Mouse (Mus musculus): ENCODE results near the gene Tmem135.

Gene Tmem135

DNA sequence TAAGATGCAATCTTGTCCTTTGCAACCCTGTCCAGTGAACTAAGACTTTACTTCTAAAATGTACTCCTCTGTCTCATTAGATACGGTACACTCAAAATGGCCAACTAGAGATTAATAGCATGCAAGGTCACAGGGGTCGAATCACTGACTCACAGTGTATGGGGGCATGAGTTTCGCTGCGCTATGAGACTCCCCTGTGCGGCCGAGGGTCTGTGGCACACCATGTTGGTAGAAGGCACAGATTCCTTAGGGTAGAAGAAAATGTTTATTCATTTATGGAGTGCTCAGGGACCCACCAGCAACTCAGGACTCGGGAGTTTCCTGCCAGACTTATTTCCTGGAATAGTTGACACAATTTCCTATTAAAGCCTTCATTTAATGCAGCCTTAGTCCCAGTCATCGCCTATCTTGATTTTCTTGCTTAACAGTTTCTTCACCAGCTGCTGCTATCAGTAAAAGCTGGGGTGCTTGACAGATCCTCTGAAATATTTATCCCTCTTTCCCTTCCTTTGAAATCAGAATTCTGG, 14.2 kb upstream of the Tmem135 start:
- DNase-seq (ENCODE audit: low spot score in 2 of 2): no peak

DNA sequence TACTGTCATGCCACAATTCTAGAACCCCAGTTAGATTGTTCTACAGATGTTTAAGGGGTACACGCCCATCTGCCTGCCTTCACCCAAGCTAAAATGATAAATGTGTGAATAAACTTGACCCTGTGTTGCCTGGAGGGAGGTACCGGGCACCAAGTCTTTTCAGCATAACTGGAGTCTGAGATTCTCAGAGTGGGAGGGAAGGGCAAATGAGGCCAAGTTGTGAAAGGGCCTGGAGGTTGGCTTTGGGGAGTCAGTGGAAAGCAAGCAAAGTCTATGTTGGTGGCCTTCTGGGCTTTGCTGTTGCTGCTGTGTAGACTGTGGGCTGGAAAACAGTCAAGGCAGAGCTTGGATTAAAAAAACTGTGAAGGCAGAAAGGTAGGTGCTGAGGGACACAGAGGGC, 13.7 kb upstream of the Tmem135 start:
- no peak for DNase-seq (ENCODE audit: low spot score in 2 of 2)

DNA sequence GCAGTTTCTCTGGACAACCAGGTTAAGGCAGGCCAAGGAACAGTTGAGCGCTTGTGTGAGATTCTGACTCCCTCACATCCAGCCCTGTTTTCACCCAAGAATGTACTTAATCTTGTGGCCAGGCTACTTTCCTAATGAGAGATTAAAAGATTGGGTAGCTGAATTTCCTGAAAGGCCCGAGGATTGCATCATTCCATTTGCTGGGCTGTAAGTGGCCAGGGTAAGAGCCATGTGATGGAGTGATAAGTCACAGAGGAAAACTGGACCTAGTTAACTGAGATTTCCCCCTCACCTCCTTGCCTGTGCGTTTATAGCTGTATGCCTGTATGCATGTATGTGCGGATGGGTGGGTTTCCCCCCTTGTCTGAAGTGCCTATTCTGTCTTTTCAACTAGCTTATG, 12.0 kb upstream of the Tmem135 start:
- DNase-seq (ENCODE audit: low spot score in 2 of 2): no peak

- no peak for DNase-seq (ENCODE audit: low spot score in 2 of 2)
Observed at GRCm38 (mm10) chr7:89412094-89412493, 8.1 kb upstream of the Tmem135 start.

DNA sequence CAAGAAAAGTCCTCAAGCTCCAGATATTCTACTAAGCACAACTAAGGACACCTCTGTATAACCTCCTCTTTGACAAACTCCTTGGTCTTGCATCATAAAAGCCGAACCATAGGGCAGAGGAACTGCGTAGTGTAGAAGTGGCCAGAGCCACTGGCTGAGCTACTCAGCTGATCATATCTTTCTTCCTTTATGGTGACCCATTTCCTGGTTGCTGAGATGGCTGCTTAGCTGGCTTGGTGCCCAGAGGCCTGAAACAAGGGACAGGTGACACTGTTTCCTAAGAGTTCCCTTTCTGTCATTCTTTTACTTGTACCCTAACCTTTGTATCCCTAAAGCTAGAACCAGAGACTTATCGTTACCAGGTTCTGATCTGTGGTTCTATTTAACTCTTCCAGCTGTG, 7.3 kb upstream of the Tmem135 start:
- DNase-seq (ENCODE audit: low spot score in 2 of 2): no peak

GRCm38 (mm10) chr7:89410294-89410693, 6.3 kb upstream of the Tmem135 start:
- DNase-seq (ENCODE audit: low spot score in 2 of 2): no peak

- DNase-seq (ENCODE audit: low spot score in 2 of 2): no peak
Observed at GRCm38 (mm10) chr7:89407006-89407940, 3.3 kb upstream of the Tmem135 start.

DNA sequence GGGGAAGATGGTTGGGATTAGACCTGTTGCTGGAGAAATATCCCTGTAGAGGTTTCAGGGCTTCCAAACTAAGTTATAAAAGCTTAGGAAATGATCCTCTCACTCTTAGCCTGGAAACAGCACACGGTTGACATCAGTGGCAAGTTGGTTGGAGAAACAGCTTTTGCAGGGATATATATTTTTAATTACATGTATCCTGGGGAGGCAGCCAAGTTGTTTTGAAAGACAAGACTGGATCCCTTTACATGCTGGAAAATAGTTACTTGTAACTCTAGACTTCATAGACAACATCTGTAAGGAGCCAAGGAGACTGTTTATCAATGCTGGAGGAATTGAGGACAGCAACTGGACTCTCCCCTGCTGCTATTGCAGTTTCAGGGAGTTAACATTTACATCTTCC, 2.0 kb upstream of the Tmem135 start:
- DNase-seq (ENCODE audit: low spot score in 2 of 2): no peak

DNA sequence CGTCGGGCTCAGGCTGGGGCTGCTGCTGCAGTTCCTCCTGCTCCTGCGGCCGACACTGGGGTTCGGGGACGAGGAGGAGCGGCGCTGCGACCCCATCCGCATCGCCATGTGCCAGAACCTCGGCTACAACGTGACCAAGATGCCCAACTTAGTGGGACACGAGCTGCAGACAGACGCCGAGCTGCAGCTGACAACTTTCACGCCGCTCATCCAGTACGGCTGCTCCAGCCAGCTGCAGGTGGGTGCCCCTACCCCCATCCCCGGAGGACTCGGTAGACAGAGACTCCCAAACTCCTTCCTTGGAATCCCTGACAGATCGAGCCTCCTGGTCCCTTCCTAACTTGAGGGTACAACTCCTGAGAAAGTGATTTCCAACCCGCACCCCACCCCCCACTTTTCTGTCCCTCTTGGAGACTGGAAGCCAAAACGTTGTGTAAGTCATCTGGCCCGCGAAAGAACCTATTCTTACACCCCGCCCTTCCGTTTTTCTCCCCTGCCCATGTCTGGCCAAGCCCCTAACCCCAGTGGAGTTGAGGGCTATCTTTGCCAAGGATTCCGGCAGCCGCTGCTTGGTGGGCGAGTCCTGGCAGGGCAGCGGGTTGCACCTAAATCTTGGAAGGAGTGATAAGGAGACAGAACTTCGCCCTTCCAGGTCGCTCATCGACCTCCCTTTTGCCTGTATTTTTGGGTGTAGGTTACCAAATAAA, 865 bp upstream of the Tmem135 start:
- peak; percentile 21 to 26 for DNase-seq (ENCODE audit: low spot score in 2 of 2)

- peak; percentile 31 to 46 for DNase-seq (ENCODE audit: low spot score in 2 of 2)
Observed at GRCm38 (mm10) chr7:89403053-89403972, 709 bp downstream of the Tmem135 start.

- DNase-seq (ENCODE audit: low spot score in 2 of 2): no peak
Observed at GRCm38 (mm10) chr7:89401936-89402335, 2.1 kb downstream of the Tmem135 start.

DNA sequence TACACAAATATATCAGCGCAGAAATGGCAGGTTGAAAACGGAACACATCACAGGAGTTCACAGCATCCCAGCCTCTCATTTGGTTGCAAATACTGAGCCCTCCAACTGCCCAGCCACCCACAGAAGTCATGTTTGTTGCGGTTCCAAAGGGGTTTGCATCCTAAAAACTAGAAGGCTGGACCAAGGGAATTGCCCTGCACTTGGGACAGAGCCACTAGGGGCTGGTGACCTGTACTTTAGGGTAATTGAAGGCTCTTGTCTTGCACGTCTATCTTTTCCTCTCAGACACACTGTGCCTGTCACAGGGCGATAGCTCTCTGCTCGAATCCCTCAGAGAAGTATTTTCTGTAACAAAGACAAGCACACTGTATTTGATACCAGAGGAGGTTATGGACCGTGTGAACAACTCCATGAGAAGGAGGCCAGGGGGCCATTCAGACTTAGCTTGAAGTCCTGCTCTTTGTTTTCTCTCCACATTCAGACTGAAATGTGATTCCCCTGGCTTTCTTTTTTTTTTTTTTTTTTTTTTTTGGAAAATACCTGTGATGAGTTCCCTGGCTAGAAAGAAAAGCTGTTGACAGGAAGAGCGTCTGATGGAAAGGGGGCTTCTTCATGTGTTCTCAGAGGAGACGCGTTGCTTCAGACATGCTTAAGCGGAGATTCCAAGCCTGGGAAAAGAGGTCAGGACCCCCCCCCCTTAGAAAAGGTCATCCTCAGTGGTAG, 2.7 kb downstream of the Tmem135 start:
- no peak for DNase-seq (ENCODE audit: low spot score in 2 of 2)

DNA sequence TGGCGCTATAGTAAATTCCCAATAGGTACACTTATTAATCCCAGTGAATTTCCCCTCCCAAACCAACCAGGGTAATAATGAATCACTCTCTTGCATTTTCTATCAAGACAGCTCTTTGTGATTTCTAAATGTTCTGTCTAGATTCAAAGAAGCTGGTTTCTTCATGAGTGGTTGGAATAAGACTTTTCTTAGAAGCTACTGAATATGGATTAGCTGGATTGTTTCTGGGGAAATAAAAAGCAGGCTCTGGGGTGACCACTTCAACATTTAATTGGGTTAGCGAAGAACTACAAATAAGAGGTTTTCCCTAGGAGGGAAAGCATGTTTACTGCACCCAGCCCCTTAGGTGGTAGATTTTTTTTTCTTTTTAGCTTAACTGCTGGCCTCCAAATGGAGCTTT, 3.3 kb downstream of the Tmem135 start:
- no peak for DNase-seq (ENCODE audit: low spot score in 2 of 2)

DNA sequence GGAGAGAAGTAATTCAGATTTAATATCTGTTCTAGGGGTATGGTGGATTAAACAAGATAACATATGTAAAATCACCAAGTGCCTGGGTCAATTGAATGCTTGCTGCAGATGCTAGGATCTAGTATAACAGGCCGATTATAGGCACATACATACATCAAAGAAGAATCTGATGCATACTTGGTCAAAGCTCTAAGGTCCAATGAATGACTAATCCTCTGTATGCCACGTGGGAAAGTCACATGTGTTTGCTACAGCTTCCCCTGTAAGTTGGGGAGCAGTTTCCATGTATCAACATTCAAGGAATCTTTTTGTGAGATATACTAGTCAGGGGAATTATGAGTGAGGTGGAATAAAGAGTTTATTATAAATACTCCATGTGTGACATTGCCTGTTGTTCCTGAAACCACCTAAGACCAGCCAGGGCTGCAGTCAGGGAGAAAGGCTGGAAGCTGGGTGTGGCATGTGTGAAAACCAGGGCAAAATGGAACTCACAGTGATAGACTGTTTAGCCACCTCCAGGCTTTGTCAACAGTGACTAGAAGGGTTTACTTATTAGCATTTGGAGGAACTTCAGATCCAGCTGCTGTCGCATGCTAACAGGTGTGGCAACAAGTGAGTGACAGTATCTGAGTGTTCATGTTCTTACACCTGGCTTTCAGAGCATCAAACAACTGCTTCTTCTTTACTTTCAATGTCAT, 6.0 kb downstream of the Tmem135 start:
- DNase-seq (ENCODE audit: low spot score in 2 of 2): no peak

GRCm38 (mm10) chr7:89396386-89396785, 7.6 kb downstream of the Tmem135 start:
- DNase-seq (ENCODE audit: low spot score in 2 of 2): no peak

- DNase-seq (ENCODE audit: low spot score in 2 of 2): no peak
Observed at GRCm38 (mm10) chr7:89395399-89395798, 8.6 kb downstream of the Tmem135 start.

DNA sequence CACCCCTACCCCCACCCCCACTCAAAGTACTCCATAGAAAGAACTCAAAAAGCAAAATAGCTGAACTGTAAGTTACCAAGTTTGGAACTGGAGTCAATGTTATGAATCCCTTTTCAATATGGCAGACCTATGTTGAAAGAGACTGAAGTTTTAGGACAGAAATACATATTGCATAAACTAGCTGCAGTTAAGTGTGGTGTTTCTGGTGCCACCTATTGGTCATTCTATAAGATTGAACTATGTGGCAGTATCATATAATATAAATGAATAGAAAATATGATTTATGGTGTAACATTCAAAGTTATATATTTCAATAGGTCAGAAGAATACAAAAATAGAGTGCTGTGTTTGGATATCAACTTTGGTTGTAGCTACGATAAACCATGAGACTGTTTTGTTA, 11.2 kb downstream of the Tmem135 start:
- DNase-seq (ENCODE audit: low spot score in 2 of 2): no peak

DNA sequence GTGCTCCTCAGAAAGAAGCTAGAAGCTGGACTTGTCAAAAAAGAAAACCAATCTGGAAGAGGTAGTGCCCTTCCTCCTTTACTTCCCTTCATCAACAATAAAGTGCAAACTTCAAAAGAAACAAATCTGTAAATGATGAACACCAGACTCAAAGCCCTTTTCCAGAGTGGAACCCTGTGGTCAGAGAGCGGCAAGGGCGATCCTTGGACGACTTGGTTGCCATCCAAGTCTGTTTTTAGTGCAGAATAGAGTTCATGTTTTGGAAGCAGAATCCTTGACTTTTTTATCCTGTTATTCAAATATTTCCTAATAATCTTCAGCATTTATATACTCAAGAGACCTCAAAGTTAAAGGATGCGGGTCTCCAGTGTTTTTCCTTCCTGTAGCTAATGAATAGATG, 11.6 kb downstream of the Tmem135 start:
- DNase-seq (ENCODE audit: low spot score in 2 of 2): no peak

DNA sequence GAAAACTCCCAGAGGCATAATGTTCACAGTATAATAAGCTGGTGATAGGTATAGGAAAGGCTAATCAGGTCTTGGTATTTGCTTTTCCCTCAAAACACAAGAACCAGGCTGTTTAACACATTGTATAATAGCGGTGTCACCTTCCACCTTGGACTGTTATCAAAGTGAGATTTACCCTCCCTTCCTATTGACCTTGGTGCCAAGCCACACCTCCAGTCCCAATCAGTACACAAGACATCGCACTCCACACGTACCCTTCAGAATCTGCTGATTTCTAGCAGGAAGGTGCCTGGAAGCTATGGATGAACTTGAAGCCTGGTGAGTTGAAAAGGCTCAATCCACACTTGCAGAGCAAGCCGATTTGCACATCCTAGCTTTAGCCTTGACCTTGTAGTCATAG, 12.2 kb downstream of the Tmem135 start:
- no peak for DNase-seq (ENCODE audit: low spot score in 2 of 2)

GRCm38 (mm10) chr7:89391281-89391680, 12.7 kb downstream of the Tmem135 start:
- DNase-seq (ENCODE audit: low spot score in 2 of 2): no peak

Measured in right cerebral cortex, adult 2 months (tissue).